Mouse (Mus musculus) forebrain, postnatal 0 days (tissue): ENCODE data around the gene Gfi1b. TPM values are rescaled to one million over a fixed set of nuclear protein-coding genes. Genes with fewer than 3 reads are reported as not detected.

Experiments
- ATAC-seq: fragments of 200-750 bp; cut with Nextera tagmentation; 2 replicates; pipeline ENCODE4 v1.8.0; 2017; ENCODE audit warnings: mild to moderate bottlenecking, moderate library complexity
- DNase-seq: peaks from one replicate; pipeline ENCODE4 v3.0.0-alpha.2; 2015
- H3K27ac ChIP-seq: fragments of 300-500 bp; sonication (generic); 2 replicates; pipeline ENCODE4 v1.5.1; 2014; ENCODE audit warnings: low read depth, mild to moderate bottlenecking, antibody characterized with exemption, low read length, moderate library complexity, mixed read lengths
- H3K27me3 ChIP-seq: fragments of 300-500 bp; sonication (generic); 2 replicates; pipeline ENCODE4 v1.6.1; 2014; ENCODE audit warnings: mild to moderate bottlenecking, low read length, mixed read lengths; ENCODE audit not compliant: insufficient read depth
- H3K36me3 ChIP-seq: fragments of 300-500 bp; sonication (generic); 2 replicates; pipeline ENCODE4 v1.6.1; 2014; ENCODE audit warnings: mild to moderate bottlenecking, moderate library complexity; ENCODE audit not compliant: insufficient read depth
- H3K4me1 ChIP-seq: fragments of 300-500 bp; sonication (generic); 2 replicates; pipeline ENCODE4 v1.6.1; 2014; ENCODE audit warnings: antibody characterized with exemption; ENCODE audit not compliant: insufficient read depth
- H3K4me2 ChIP-seq: fragments of 300-500 bp; sonication (generic); 2 replicates; pipeline ENCODE4 v1.6.1; 2014; ENCODE audit warnings: low read depth, mild to moderate bottlenecking, moderate library complexity
- H3K4me3 ChIP-seq: fragments of 300-500 bp; sonication (generic); 2 replicates; pipeline ENCODE4 v1.5.1; 2014; ENCODE audit warnings: low read depth, low read length, mixed read lengths
- H3K9ac ChIP-seq: fragments of 300-500 bp; sonication (generic); 2 replicates; pipeline ENCODE4 v1.6.1; 2014; ENCODE audit warnings: mild to moderate bottlenecking
- H3K9me3 ChIP-seq: fragments of 300-500 bp; sonication (generic); 2 replicates; pipeline ENCODE4 v1.6.1; 2016; ENCODE audit warnings: low read length
- CTCF ChIP-seq: sonication (generic); IDR thresholded peaks from 2 replicates; pipeline ENCODE4 v1.5.1; 2016; ENCODE audit warnings: antibody characterized with exemption, control low read depth, low read depth
- WGBS: fragments of 180-500 bp; shearing (Covaris S2); extraction: QIAGEN DNeasy Blood & Tissue Kit; methylation state at CpG from one replicate; pipeline ENCODE4 v1.1.7; 2014; 5-methylcytosine and 5-hydroxymethylcytosine counted together
- polyA plus RNA-seq: library from polyadenylated mRNA; unstranded; fragments of >200 nt; fragmentation: Nextera tagmentation; extraction: Ambion mirVana; gene quantifications from 2 replicates; pipeline ENCODE4 v1.2.1, GENCODE M21; 2015
- total RNA-seq: library from RNA; depleted of rRNA; stranded (reverse); fragments of >200 nt; gene quantifications from 2 replicates; pipeline ENCODE4 v1.2.3, GENCODE M21; 2014

The Gfi1b gene
- total and polyA plus RNA-seq, 2 experiments from 2014 or later: not detected

DNA sequence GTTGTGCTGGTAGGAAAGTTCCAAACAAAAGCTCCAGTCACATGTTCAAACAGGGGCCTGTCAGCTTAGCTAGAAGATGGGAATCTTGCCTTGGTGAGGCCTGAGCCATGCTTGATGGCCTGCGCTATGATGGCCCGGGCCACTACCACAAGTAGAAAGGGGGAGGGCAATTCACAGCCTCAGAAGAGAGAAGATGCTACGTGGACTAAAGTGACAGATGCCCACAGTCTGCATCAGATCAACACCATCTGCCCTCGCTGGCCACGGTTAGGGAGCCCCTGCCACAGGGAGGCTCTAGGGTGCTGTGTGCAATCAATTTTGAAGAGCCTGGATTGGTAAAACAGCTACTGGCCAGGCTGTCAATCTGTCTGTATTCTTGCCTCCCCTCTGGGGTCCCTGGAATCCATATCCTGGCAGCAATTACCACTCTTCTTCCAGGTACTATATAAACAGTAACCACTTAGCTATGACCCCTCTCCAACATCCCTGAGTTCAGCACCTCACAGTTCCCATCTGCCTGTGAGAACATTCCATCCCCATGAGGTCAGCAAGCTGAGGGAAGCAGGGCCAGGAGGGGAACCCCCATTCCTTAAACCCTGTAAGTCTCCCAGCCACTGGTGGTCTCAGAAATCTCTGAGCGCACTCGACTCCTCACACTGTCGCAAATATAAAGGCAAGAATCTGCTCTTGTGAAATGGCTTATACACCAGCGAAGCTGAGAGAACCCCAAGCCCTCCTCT is 15.5 kb upstream of the Gfi1b start:
- H3K9me3 ChIP-seq: no peaks in the 10 kb centered on the region
- no peak overlapping the region for H3K9ac ChIP-seq
- H3K4me2 ChIP-seq: no peak overlapping the region
- WGBS: 77% methylated on average over 9 of the region's 9 CpGs
- no peak overlapping the region for H3K4me3 ChIP-seq
- no peaks in the 10 kb centered on the region for H3K36me3 ChIP-seq
- no peak for TF ChIP-seq CTCF
- no peaks in the 10 kb centered on the region for H3K27me3 ChIP-seq
- DNase-seq (no peak), ATAC-seq (no peak)
- H3K4me1 ChIP-seq: 0 out of 2 replicates have a peak, but pooled peaks cover 2% of the 10 kb centered on the region
- no peak overlapping the region for H3K27ac ChIP-seq

DNA sequence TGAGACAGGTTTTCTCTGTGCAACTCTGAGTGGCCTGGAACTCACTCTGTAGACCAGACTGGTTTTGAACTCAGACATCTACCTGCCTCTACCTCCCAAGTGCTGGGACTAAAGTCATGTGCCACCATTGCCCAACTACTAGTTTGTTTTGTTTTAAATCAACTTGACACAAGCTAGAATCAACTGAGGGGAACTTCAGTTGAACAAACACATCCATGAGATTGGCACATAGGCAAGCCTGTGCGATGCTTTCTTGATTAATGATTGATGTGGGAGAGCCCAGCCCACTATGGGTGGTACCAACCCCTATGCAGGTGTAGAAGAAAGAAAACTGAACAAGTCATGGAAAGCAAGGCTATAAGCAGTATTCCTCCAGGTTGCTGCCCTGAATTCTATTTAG is 13.4 kb upstream of the Gfi1b start:
- Histone ChIP-seq H3K27ac (no peak overlapping the region), H3K4me2 (no peak overlapping the region), H3K4me1 (no peaks in the 10 kb centered on the region), H3K4me3 (no peak overlapping the region), H3K36me3 (no peaks in the 10 kb centered on the region), H3K27me3 (no peaks in the 10 kb centered on the region), H3K9ac (no peak overlapping the region), H3K9me3 (no peaks in the 10 kb centered on the region)
- ATAC-seq (no peak), DNase-seq (no peak)
- 98% methylated on average over 1 of the region's 1 CpGs for WGBS
- TF ChIP-seq CTCF: no peak

DNA sequence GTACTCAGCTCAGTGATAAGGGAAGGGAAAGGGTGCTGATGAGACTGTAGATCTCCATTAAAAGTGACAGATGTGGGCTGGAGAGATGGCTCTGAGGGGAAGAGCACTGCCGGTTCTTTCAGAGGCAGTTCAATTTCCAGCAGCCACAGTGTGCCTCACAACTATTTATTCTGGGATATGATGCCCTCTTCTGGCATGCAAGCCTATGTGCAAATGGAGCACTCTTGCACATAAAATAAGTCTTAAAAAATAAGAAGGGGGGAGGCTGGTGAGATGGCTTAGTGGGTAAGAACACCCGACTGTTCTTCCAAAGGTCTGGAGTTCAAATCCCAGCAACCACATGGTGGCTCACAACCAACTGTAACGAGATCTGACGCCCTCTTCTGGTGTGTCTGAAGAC is 11.4 kb upstream of the Gfi1b start:
- no peak for TF ChIP-seq CTCF
- Histone ChIP-seq H3K27me3 (no peaks in the 10 kb centered on the region), H3K4me3 (no peak overlapping the region), H3K36me3 (no peaks in the 10 kb centered on the region), H3K4me2 (no peak overlapping the region), H3K4me1 (no peaks in the 10 kb centered on the region), H3K9me3 (no peaks in the 10 kb centered on the region), H3K27ac (no peak overlapping the region), H3K9ac (no peak overlapping the region)
- ATAC-seq (no peak), DNase-seq (no peak)
- 55% methylated on average over 4 of the region's 4 CpGs for WGBS

DNA sequence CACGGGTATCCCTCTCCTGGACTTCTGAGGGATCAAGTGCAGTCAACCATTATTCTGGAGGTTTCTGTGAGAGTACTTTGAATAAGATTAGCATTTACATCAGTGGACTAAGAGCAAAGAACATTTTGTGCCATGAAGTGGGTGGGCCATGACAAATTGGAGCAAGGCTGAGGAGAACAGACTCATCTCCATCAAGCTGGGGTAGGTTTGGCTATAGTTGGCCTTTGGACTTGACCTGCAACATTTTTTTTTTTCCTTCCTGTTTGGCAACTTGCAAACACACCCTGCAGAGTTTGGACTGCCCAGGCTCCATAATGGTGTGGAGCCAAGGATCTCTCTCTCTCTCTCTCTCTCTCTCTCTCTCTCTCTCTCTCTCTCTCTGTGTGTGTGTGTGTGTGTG is 10.8 kb upstream of the Gfi1b start:
- H3K27ac ChIP-seq: no peak overlapping the region
- no peak overlapping the region for H3K4me2 ChIP-seq
- no peaks in the 10 kb centered on the region for H3K4me1 ChIP-seq
- no peaks in the 10 kb centered on the region for H3K9me3 ChIP-seq
- no peak for TF ChIP-seq CTCF
- H3K9ac ChIP-seq: no peak overlapping the region
- H3K36me3 ChIP-seq: no peaks in the 10 kb centered on the region
- no peaks in the 10 kb centered on the region for H3K27me3 ChIP-seq
- DNase-seq (no peak), ATAC-seq (no peak)
- WGBS: 60% methylated on average over 1 of the region's 1 CpGs
- no peak overlapping the region for H3K4me3 ChIP-seq

DNA sequence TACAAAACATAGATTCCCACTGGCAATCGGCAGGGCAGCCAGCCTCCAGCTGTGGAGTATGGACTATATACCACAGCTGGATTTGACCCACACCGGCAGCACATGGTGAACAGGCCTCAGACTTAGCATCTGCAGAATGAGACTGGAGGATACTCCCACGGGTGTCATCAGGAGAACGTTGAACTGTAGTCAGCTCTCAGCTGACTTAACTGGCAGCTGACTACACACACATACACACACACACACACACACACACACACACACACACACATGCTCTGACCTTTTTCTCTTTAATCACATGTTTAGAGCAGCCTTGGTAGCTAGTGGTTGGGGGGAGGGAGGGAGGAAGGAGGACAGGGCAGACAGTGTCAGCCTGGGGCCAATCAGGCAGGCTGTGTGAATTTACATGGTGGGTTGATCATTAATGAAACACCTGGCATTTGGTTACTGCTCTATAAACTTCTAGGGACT is 8.2 kb upstream of the Gfi1b start:
- Histone ChIP-seq H3K27ac (no peak overlapping the region), H3K9ac (no peak overlapping the region), H3K36me3 (no peaks in the 10 kb centered on the region), H3K4me3 (no peak overlapping the region), H3K4me2 (no peak overlapping the region), H3K9me3 (no peaks in the 10 kb centered on the region), H3K27me3 (no peaks in the 10 kb centered on the region), H3K4me1 (no peaks in the 10 kb centered on the region)
- WGBS: 60% methylated on average over 4 of the region's 4 CpGs
- ATAC-seq (no peak), DNase-seq (no peak)
- no peak for TF ChIP-seq CTCF

DNA sequence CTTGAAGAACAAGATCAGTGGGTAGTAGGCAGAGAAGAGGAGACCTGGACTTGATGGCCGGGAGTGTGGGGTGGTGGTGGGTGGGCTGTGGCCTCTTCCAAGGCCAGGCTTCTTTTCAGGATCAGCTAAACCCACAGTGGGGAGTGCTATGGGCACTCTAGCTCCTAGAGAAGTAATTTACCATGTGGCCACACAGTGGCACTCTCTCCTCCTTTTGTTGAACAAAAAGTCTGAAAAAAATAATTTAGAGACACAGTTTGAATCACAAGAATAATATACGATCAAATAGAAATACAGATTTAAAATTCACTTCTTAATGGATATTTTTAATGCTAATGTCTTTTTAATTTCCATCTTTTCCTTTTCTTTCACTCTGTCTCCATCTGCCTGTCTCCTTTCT is 6.3 kb upstream of the Gfi1b start:
- DNase-seq (no peak), ATAC-seq (no peak)
- H3K9ac ChIP-seq: no peak overlapping the region
- 49% methylated on average over 2 of the region's 2 CpGs for WGBS
- no peak overlapping the region for H3K4me2 ChIP-seq
- no peaks in the 10 kb centered on the region for H3K36me3 ChIP-seq
- no peak overlapping the region for H3K4me3 ChIP-seq
- no peaks in the 10 kb centered on the region for H3K4me1 ChIP-seq
- no peak overlapping the region for H3K27ac ChIP-seq
- no peaks in the 10 kb centered on the region for H3K27me3 ChIP-seq
- no peaks in the 10 kb centered on the region for H3K9me3 ChIP-seq
- TF ChIP-seq CTCF: peak; percentile 44

DNA sequence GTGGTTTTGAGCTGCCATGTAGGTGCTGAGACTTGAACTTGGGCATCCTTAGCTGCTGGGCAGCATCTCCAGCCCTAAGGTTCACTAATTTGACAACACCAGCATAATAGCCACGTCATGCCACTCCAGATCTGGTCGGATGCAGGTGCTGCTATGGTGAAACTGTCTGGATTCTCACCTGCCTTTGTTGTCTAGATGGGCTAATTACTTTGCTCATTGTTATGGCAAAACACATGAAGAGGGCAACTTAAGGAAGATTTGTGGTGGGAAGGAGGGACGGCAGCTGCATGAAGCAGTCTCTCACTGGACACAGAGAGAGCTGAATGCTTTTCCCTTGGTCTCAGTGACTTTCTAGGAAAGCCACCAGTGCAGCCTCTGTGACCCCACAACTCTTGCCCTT is 4.3 kb upstream of the Gfi1b start:
- no peak for ATAC-seq
- TF ChIP-seq CTCF: no peak

More for the DNA sequence above, 4.3 kb upstream of the Gfi1b start:
- no peaks in the 10 kb centered on the region for H3K36me3 ChIP-seq
- 0 out of 2 replicates have a peak, but pooled peaks cover 3% of the 10 kb centered on the region for H3K27me3 ChIP-seq
- H3K4me1 ChIP-seq: no peaks in the 10 kb centered on the region
- H3K27ac ChIP-seq: no peak overlapping the region
- H3K4me3 ChIP-seq: no peak overlapping the region
- no peak for DNase-seq
- H3K4me2 ChIP-seq: no peak overlapping the region
- WGBS: 76% methylated on average over 3 of the region's 3 CpGs
- H3K9me3 ChIP-seq: no peaks in the 10 kb centered on the region
- no peak overlapping the region for H3K9ac ChIP-seq
